Mouse (Mus musculus) lung, adult 2 months (tissue): ENCODE data around the gene Wipf1.

ENCODE experiments used
- CTCF ChIP-seq: fragments of 200-500 bp; IDR thresholded peaks from 2 replicates; pipeline ENCODE4 v1.5.1; 2011; ENCODE audit warnings: mild to moderate bottlenecking, low read length, control low read depth; ENCODE audit not compliant: insufficient read depth
- POLR2A ChIP-seq: fragments of 200-500 bp; IDR thresholded peaks from 2 replicates; pipeline ENCODE4 v1.6.1; 2011; ENCODE audit warnings: low read depth, mild to moderate bottlenecking, control low read depth, low read length, borderline replicate concordance; ENCODE audit errors: extremely low read depth

- TF ChIP-seq CTCF (no peak), POLR2A (no peak)
Measured at GRCm38 (mm10) chr2:73442015-73442414, 87.5 kb downstream of the Wipf1 start.
